Mouse (Mus musculus): ENCODE measurements around the gene Adad2. TPM values are rescaled to one million over a fixed set of nuclear protein-coding genes. Genes with fewer than 3 reads are reported as not detected.
A peak's percentile ranks its signal among the peaks of the same experiment; 100 is the strongest.

Adad2 gene
- polyA plus RNA-seq (2014; fragmentation: Nextera tagmentation; extraction: Ambion mirVana): not detected in 2 replicates

GRCm38 (mm10) chr8:119612471-119612870 lies at the start of gene Adad2:
Adad2 (plus strand) TSS chr8:119612747.
- no peak within 1 kb of the TSS for H3K4me2 ChIP-seq (ENCODE audit: low read depth, low read length)
- no peak within 1 kb of the TSS for H3K9ac ChIP-seq (replicated peaks; ENCODE audit: low read depth, low read length)
- H3K4me1 ChIP-seq (ENCODE audit: control insufficient read depth, insufficient read depth, low read length): no peaks in the 10 kb centered on the region
- no peaks in the 10 kb centered on the region for H3K36me3 ChIP-seq (ENCODE audit: control insufficient read depth, insufficient read depth, low read length)
- H3K9me3 ChIP-seq (ENCODE audit: control insufficient read depth, low read length): no peaks in the 10 kb centered on the region
- no peaks in the 10 kb centered on the region for H3K27me3 ChIP-seq (ENCODE audit: control insufficient read depth, insufficient read depth, low read length)
- WGBS: 81% methylated on average over 26 of the region's 26 CpGs
- H3K4me3 ChIP-seq (ENCODE audit: low read depth, low read length): no peak within 1 kb of the TSS
- no peak within 1 kb of the TSS for H3K27ac ChIP-seq (ENCODE audit: low read depth, low read length)
- ATAC-seq (ENCODE audit: low read depth): no peak

GRCm38 (mm10) chr8:119563849-119564251 lies 48.7 kb upstream of the Adad2 start:
- no peaks in the 10 kb centered on the region for H3K27me3 ChIP-seq (ENCODE audit: control insufficient read depth, insufficient read depth, low read length)
- WGBS: 93% methylated on average over 14 of the region's 14 CpGs
- H3K9ac ChIP-seq (replicated peaks; ENCODE audit: low read depth, low read length): no peak overlapping the region
- H3K9me3 ChIP-seq (ENCODE audit: control insufficient read depth, low read length): no peaks in the 10 kb centered on the region
- no peak overlapping the region for H3K4me2 ChIP-seq (ENCODE audit: low read depth, low read length)
- no peak for ATAC-seq (ENCODE audit: low read depth)
- no peak overlapping the region for H3K4me3 ChIP-seq (ENCODE audit: low read depth, low read length)
- peaks cover 45% of the 10 kb centered on the region for H3K36me3 ChIP-seq (ENCODE audit: control insufficient read depth, insufficient read depth, low read length)
- H3K4me1 ChIP-seq (ENCODE audit: control insufficient read depth, insufficient read depth, low read length): peaks cover 5% of the 10 kb centered on the region; the same call in 1 of the 2 replicates
- no peak overlapping the region for H3K27ac ChIP-seq (ENCODE audit: low read depth, low read length)

GRCm38 (mm10) chr8:119566367-119566766 lies 46.2 kb upstream of the Adad2 start:
- 88% methylated on average over 11 of the region's 11 CpGs for WGBS
- Histone ChIP-seq H3K36me3 (ENCODE audit: control insufficient read depth, insufficient read depth, low read length) (peaks cover 45% of the 10 kb centered on the region), H3K4me1 (ENCODE audit: control insufficient read depth, insufficient read depth, low read length) (no peaks in the 10 kb centered on the region), H3K4me2 (ENCODE audit: low read depth, low read length) (no peak overlapping the region), H3K27ac (ENCODE audit: low read depth, low read length) (no peak overlapping the region), H3K9me3 (ENCODE audit: control insufficient read depth, low read length) (no peaks in the 10 kb centered on the region), H3K27me3 (ENCODE audit: control insufficient read depth, insufficient read depth, low read length) (no peaks in the 10 kb centered on the region), H3K9ac (replicated peaks; ENCODE audit: low read depth, low read length) (no peak overlapping the region), H3K4me3 (ENCODE audit: low read depth, low read length) (no peak overlapping the region)
- ATAC-seq (ENCODE audit: low read depth): no peak

GRCm38 (mm10) chr8:119568251-119568650 lies 44.3 kb upstream of the Adad2 start:
- WGBS: 91% methylated on average over 9 of the region's 9 CpGs
- no peak overlapping the region for H3K27ac ChIP-seq (ENCODE audit: low read depth, low read length)
- H3K4me2 ChIP-seq (ENCODE audit: low read depth, low read length): no peak overlapping the region
- no peak overlapping the region for H3K9ac ChIP-seq (replicated peaks; ENCODE audit: low read depth, low read length)
- no peaks in the 10 kb centered on the region for H3K27me3 ChIP-seq (ENCODE audit: control insufficient read depth, insufficient read depth, low read length)
- peaks cover 31% of the 10 kb centered on the region for H3K36me3 ChIP-seq (ENCODE audit: control insufficient read depth, insufficient read depth, low read length)
- no peaks in the 10 kb centered on the region for H3K9me3 ChIP-seq (ENCODE audit: control insufficient read depth, low read length)
- no peak for ATAC-seq (ENCODE audit: low read depth)
- H3K4me3 ChIP-seq (ENCODE audit: low read depth, low read length): no peak overlapping the region
- peaks cover 3% of the 10 kb centered on the region; the same call in 1 of the 2 replicates for H3K4me1 ChIP-seq (ENCODE audit: control insufficient read depth, insufficient read depth, low read length)

GRCm38 (mm10) chr8:119568951-119569350 lies 43.6 kb upstream of the Adad2 start:
- Histone ChIP-seq H3K4me1 (ENCODE audit: control insufficient read depth, insufficient read depth, low read length) (peaks cover 8% of the 10 kb centered on the region), H3K9me3 (ENCODE audit: control insufficient read depth, low read length) (no peaks in the 10 kb centered on the region), H3K4me3 (ENCODE audit: low read depth, low read length) (no peak overlapping the region), H3K36me3 (ENCODE audit: control insufficient read depth, insufficient read depth, low read length) (peaks cover 24% of the 10 kb centered on the region), H3K4me2 (ENCODE audit: low read depth, low read length) (no peak overlapping the region), H3K27me3 (ENCODE audit: control insufficient read depth, insufficient read depth, low read length) (no peaks in the 10 kb centered on the region), H3K9ac (replicated peaks; ENCODE audit: low read depth, low read length) (no peak overlapping the region), H3K27ac (ENCODE audit: low read depth, low read length) (no peak overlapping the region)
- ATAC-seq (ENCODE audit: low read depth): no peak
- 72% methylated on average over 7 of the region's 7 CpGs for WGBS

GRCm38 (mm10) chr8:119569881-119570280 lies 42.7 kb upstream of the Adad2 start:
- WGBS: 48% methylated on average over 4 of the region's 4 CpGs
- Histone ChIP-seq H3K4me2 (ENCODE audit: low read depth, low read length) (no peak overlapping the region), H3K27me3 (ENCODE audit: control insufficient read depth, insufficient read depth, low read length) (no peaks in the 10 kb centered on the region), H3K36me3 (ENCODE audit: control insufficient read depth, insufficient read depth, low read length) (peaks cover 16% of the 10 kb centered on the region), H3K4me3 (ENCODE audit: low read depth, low read length) (no peak overlapping the region), H3K4me1 (ENCODE audit: control insufficient read depth, insufficient read depth, low read length) (peaks cover 11% of the 10 kb centered on the region), H3K27ac (ENCODE audit: low read depth, low read length) (no peak overlapping the region), H3K9me3 (ENCODE audit: control insufficient read depth, low read length) (no peaks in the 10 kb centered on the region), H3K9ac (replicated peaks; ENCODE audit: low read depth, low read length) (no peak overlapping the region)
- no peak for ATAC-seq (ENCODE audit: low read depth)

GRCm38 (mm10) chr8:119571135-119571534 lies 41.4 kb upstream of the Adad2 start:
- 96% methylated on average over 6 of the region's 6 CpGs for WGBS
- ATAC-seq (ENCODE audit: low read depth): no peak

GRCm38 (mm10) chr8:119572411-119572810 lies 40.1 kb upstream of the Adad2 start:
- Histone ChIP-seq H3K9ac (replicated peaks; ENCODE audit: low read depth, low read length) (no peak overlapping the region), H3K4me2 (ENCODE audit: low read depth, low read length) (no peak overlapping the region), H3K4me1 (ENCODE audit: control insufficient read depth, insufficient read depth, low read length) (peaks cover 15% of the 10 kb centered on the region), H3K27ac (ENCODE audit: low read depth, low read length) (no peak overlapping the region), H3K9me3 (ENCODE audit: control insufficient read depth, low read length) (no peaks in the 10 kb centered on the region), H3K36me3 (ENCODE audit: control insufficient read depth, insufficient read depth, low read length) (no peaks in the 10 kb centered on the region), H3K27me3 (ENCODE audit: control insufficient read depth, insufficient read depth, low read length) (no peaks in the 10 kb centered on the region), H3K4me3 (ENCODE audit: low read depth, low read length) (no peak overlapping the region)
- ATAC-seq (ENCODE audit: low read depth): no peak
- WGBS: 90% methylated on average over 4 of the region's 4 CpGs

More at GRCm38 (mm10) chr8:119571135-119571534, 41.4 kb upstream of the Adad2 start:
- H3K27ac ChIP-seq (ENCODE audit: low read depth, low read length): no peak overlapping the region
- H3K27me3 ChIP-seq (ENCODE audit: control insufficient read depth, insufficient read depth, low read length): no peaks in the 10 kb centered on the region
- H3K9ac ChIP-seq (replicated peaks; ENCODE audit: low read depth, low read length): no peak overlapping the region
- H3K36me3 ChIP-seq (ENCODE audit: control insufficient read depth, insufficient read depth, low read length): peaks cover 6% of the 10 kb centered on the region; the same call in 1 of the 2 replicates
- no peak overlapping the region for H3K4me3 ChIP-seq (ENCODE audit: low read depth, low read length)
- no peak overlapping the region for H3K4me2 ChIP-seq (ENCODE audit: low read depth, low read length)
- peaks cover 15% of the 10 kb centered on the region for H3K4me1 ChIP-seq (ENCODE audit: control insufficient read depth, insufficient read depth, low read length)
- H3K9me3 ChIP-seq (ENCODE audit: control insufficient read depth, low read length): no peaks in the 10 kb centered on the region

GRCm38 (mm10) chr8:119574437-119575365 lies 37.8 kb upstream of the Adad2 start, which contains the start of the genes Hsdl1 and Dnaaf1:
Hsdl1 (minus strand) TSS chr8:119575183.
Dnaaf1 (plus strand) TSS chr8:119575235.
- under 1% methylated on average over 78 of the region's 97 CpGs for WGBS
- Histone ChIP-seq H3K36me3 (ENCODE audit: control insufficient read depth, insufficient read depth, low read length) (no peaks in the 10 kb centered on the region), H3K9ac (replicated peaks; ENCODE audit: low read depth, low read length) (peak within 1 kb of the TSS; percentile 82), H3K27ac (ENCODE audit: low read depth, low read length) (peak within 1 kb of the TSS; percentile 68), H3K4me1 (ENCODE audit: control insufficient read depth, insufficient read depth, low read length) (peaks cover 15% of the 10 kb centered on the region), H3K4me3 (ENCODE audit: low read depth, low read length) (peak within 1 kb of the TSS; percentile 94), H3K9me3 (ENCODE audit: control insufficient read depth, low read length) (no peaks in the 10 kb centered on the region), H3K27me3 (ENCODE audit: control insufficient read depth, insufficient read depth, low read length) (no peaks in the 10 kb centered on the region), H3K4me2 (ENCODE audit: low read depth, low read length) (peak within 1 kb of the TSS; percentile 84)
- peak; percentile 82 for ATAC-seq (ENCODE audit: low read depth)

All from neural tube, embryonic 14.5 days (tissue).